Mouse (Mus musculus): ENCODE measurements around the gene Pla2g1b.

DNA sequence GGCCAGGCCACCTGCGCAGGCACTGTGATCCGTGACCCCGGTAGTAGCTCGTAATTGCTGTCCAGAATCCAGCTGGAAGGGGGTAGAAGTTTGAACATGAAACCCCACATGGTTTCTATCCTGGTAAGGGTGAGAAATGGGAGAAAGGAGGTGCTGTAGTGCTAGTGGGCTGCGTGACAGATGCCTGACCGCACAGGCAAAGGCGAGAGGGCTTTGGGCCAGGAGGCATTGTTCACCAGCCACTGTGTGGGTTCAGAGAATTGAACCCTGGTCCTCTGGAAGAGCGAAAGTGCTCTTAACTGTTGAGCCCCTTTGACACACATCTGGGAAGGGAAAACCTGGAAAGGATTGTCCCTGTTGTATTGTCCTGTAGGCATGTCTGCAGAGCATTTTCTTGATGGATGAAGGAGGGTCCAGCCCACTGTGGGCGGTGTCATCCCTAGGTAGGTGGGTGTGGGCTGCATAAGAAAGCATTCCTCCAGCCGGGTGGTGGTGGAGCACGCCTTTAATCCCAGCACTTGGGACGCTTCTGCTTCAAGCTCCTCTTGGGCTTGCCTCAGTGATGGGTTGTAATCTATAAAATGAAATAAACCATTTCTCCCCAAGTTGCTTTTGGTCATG is 10.2 kb downstream of the Pla2g1b start:
- TF ChIP-seq CTCF (IDR thresholded peaks at IDR 0.05; ENCODE audit: low read depth), result no peak
- no peak for TF ChIP-seq EP300 (IDR thresholded peaks at IDR 0.05; ENCODE audit: low read depth)

All from liver, postnatal 0 days (tissue).